Mouse (Mus musculus) limb, embryonic 12.5 days (tissue): Measurements from ENCODE around the gene Bhlhe23. TPM values are rescaled to one million over a fixed set of nuclear protein-coding genes. Genes with fewer than 3 reads are reported as not detected.

ENCODE experiments used
- ATAC-seq: fragments of 200-750 bp; cut with Nextera tagmentation; 2 replicates; pipeline ENCODE4 v1.8.0; 2017; ENCODE audit warnings: low read depth, moderate TSS enrichment; ENCODE audit not compliant: insufficient number of reproducible peaks, insufficient read depth, low FRiP score, low TSS enrichment
- H3K27ac ChIP-seq: fragments of 300-500 bp; sonication (generic); 2 replicates; pipeline ENCODE4 v1.5.1; 2016; ENCODE audit warnings: mild to moderate bottlenecking, moderate library complexity
- H3K27me3 ChIP-seq: fragments of 300-500 bp; sonication (generic); 2 replicates; pipeline ENCODE4 v1.6.1; 2016; ENCODE audit warnings: mild to moderate bottlenecking, moderate library complexity
- H3K36me3 ChIP-seq: fragments of 300-500 bp; sonication (generic); 2 replicates; pipeline ENCODE4 v1.6.1; 2016; ENCODE audit warnings: mild to moderate bottlenecking, moderate library complexity
- H3K4me1 ChIP-seq: fragments of 300-500 bp; sonication (generic); replicated peaks from 2 replicates; pipeline ENCODE4 v1.6.1; 2016
- H3K4me2 ChIP-seq: fragments of 300-500 bp; sonication (generic); 2 replicates; pipeline ENCODE4 v1.6.1; 2016; ENCODE audit warnings: mild to moderate bottlenecking, moderate library complexity
- H3K4me3 ChIP-seq: fragments of 300-500 bp; sonication (generic); replicated peaks from 2 replicates; pipeline ENCODE4 v1.5.1; 2016; ENCODE audit warnings: mild to moderate bottlenecking
- H3K9ac ChIP-seq: fragments of 300-500 bp; sonication (generic); replicated peaks from 2 replicates; pipeline ENCODE4 v1.6.1; 2016; ENCODE audit warnings: mild to moderate bottlenecking, moderate library complexity
- H3K9me3 ChIP-seq: fragments of 300-500 bp; sonication (generic); 2 replicates; pipeline ENCODE4 v1.6.1; 2016; ENCODE audit warnings: mild to moderate bottlenecking, moderate library complexity
- WGBS: fragments of 180-500 bp; shearing (Covaris S2); methylation state at CpG from one replicate; pipeline ENCODE4 v1.1.7; 2016; 5-methylcytosine and 5-hydroxymethylcytosine counted together
- polyA plus RNA-seq: library from polyadenylated mRNA; unstranded; fragments of >200 nt; fragmentation: Nextera tagmentation; extraction: Ambion mirVana; gene quantifications from 2 replicates; pipeline ENCODE4 v1.2.1, GENCODE M21; 2016

The Bhlhe23 gene
- polyA plus RNA-seq, 1 experiment from 2014 or later = not detected

GRCm38 (mm10) chr2:180796008-180796407 is 19.3 kb upstream of the Bhlhe23 start:
- ATAC-seq = no peak
- 54% methylated on average over 4 of the region's 4 CpGs for WGBS
- Histone ChIP-seq H3K4me1 (no peaks in the 10 kb centered on the region), H3K4me2 (no peak overlapping the region), H3K9me3 (no peaks in the 10 kb centered on the region), H3K27me3 (0 out of 2 replicates have a peak, but pooled peaks cover under 1% of the 10 kb centered on the region), H3K36me3 (no peaks in the 10 kb centered on the region), H3K27ac (no peak overlapping the region), H3K9ac (no peak overlapping the region), H3K4me3 (no peak overlapping the region)

DNA sequence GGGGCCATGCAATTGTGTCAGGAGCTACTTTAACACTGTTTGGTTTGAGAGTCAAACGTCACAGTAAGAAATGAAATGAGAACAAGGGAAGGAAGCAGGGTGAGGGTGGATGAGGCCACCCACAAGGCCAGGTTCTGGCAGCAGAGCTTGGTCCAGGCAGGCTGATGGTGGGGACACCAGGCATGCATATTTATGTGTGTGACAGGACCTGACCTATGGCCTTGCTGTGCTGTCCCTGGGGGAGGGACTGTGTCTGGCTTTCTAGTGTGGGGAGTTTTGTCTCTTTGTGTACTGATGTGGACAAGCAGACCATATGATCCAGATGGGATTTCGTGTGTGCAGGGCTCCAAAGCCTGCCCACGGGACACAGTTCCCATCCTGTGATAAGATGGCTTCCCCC is 18.9 kb upstream of the Bhlhe23 start:
- Histone ChIP-seq H3K27me3 (peaks cover 4% of the 10 kb centered on the region; the same call in 1 of the 2 replicates), H3K4me3 (no peak overlapping the region), H3K9me3 (no peaks in the 10 kb centered on the region), H3K9ac (no peak overlapping the region), H3K36me3 (no peaks in the 10 kb centered on the region), H3K4me2 (no peak overlapping the region), H3K4me1 (no peaks in the 10 kb centered on the region), H3K27ac (no peak overlapping the region)
- no peak for ATAC-seq
- WGBS = 57% methylated on average over 3 of the region's 3 CpGs

- WGBS = 79% methylated on average over 2 of the region's 2 CpGs
- H3K4me1 ChIP-seq = no peaks in the 10 kb centered on the region
- H3K36me3 ChIP-seq = no peaks in the 10 kb centered on the region
- no peak for ATAC-seq
- no peak overlapping the region for H3K9ac ChIP-seq
- H3K4me2 ChIP-seq = no peak overlapping the region
- H3K27me3 ChIP-seq = peaks cover 15% of the 10 kb centered on the region
- H3K9me3 ChIP-seq = no peaks in the 10 kb centered on the region
- H3K27ac ChIP-seq = no peak overlapping the region
- H3K4me3 ChIP-seq = no peak overlapping the region
Measured at GRCm38 (mm10) chr2:180794422-180794821, 17.7 kb upstream of the Bhlhe23 start.

DNA sequence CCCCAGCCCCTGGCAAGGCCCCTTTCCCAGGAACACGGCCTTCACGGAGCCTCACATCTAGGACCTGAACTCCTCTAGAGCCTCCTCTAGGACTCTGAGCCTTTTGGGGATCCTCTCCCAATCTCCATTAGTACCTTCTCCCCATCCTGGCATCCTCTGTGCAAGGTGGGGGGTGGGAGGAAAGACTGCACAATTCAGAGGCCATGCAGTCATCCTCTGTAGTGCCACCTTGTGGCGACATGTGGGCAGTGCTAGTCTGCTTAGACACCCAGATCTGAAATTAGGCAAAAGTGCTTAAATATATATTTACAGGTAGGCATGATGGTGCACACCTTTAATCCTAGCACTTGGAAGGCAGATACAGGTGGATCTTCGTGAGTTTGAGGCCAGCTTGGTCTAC is 15.0 kb upstream of the Bhlhe23 start:
- ATAC-seq = no peak
- H3K27ac ChIP-seq = no peak overlapping the region
- no peaks in the 10 kb centered on the region for H3K9me3 ChIP-seq
- peaks cover 39% of the 10 kb centered on the region for H3K27me3 ChIP-seq
- H3K4me2 ChIP-seq = no peak overlapping the region
- no peak overlapping the region for H3K4me3 ChIP-seq
- H3K9ac ChIP-seq = no peak overlapping the region
- 44% methylated on average over 4 of the region's 4 CpGs for WGBS
- H3K36me3 ChIP-seq = no peaks in the 10 kb centered on the region
- no peaks in the 10 kb centered on the region for H3K4me1 ChIP-seq

- H3K36me3 ChIP-seq = no peaks in the 10 kb centered on the region
- no peak overlapping the region for H3K9ac ChIP-seq
- H3K4me3 ChIP-seq = no peak overlapping the region
- no peak for ATAC-seq
- H3K27ac ChIP-seq = no peak overlapping the region
- no peak overlapping the region for H3K4me2 ChIP-seq
- H3K4me1 ChIP-seq = no peaks in the 10 kb centered on the region
- H3K9me3 ChIP-seq = no peaks in the 10 kb centered on the region
- 18% methylated on average over 6 of the region's 7 CpGs for WGBS
- H3K27me3 ChIP-seq = peaks cover 39% of the 10 kb centered on the region
Measured at GRCm38 (mm10) chr2:180788843-180789242, 12.1 kb upstream of the Bhlhe23 start.

GRCm38 (mm10) chr2:180788386-180788785 is 11.7 kb upstream of the Bhlhe23 start:
- H3K4me2 ChIP-seq = no peak overlapping the region
- 22% methylated on average over 2 of the region's 2 CpGs for WGBS
- no peaks in the 10 kb centered on the region for H3K36me3 ChIP-seq
- no peak for ATAC-seq
- no peaks in the 10 kb centered on the region for H3K9me3 ChIP-seq
- H3K4me3 ChIP-seq = no peak overlapping the region
- H3K27ac ChIP-seq = no peak overlapping the region
- H3K27me3 ChIP-seq = peaks cover 40% of the 10 kb centered on the region
- H3K9ac ChIP-seq = no peak overlapping the region
- no peaks in the 10 kb centered on the region for H3K4me1 ChIP-seq

GRCm38 (mm10) chr2:180787566-180788232 is 11.0 kb upstream of the Bhlhe23 start:
- peaks cover 45% of the 10 kb centered on the region for H3K27me3 ChIP-seq

DNA sequence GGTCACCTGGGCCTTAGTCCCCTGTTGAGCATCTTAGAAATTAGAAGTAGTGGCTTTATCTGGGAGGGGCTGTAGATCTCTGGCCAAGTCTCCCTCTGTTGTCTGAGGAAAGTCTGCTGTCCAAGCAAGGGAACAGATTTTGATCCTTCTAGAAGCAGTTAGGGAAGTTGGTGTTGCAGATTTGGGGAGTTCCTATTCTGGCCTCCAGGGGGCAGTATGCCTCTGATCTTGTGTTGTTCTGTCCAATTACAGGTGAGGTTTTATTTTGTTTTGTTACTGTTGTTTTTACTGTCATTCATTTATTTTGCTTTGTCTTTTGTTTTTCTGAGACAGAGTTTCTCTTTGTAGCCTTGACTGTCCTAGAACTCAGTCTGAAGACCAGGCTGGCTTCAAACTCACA is 10.0 kb upstream of the Bhlhe23 start:
- Histone ChIP-seq H3K27ac (no peak overlapping the region), H3K36me3 (no peaks in the 10 kb centered on the region), H3K4me1 (no peaks in the 10 kb centered on the region), H3K27me3 (peaks cover 50% of the 10 kb centered on the region), H3K9ac (no peak overlapping the region), H3K4me3 (no peak overlapping the region), H3K9me3 (no peaks in the 10 kb centered on the region), H3K4me2 (no peak overlapping the region)
- ATAC-seq = no peak

More at GRCm38 (mm10) chr2:180787566-180788232, 11.0 kb upstream of the Bhlhe23 start:
- Histone ChIP-seq H3K4me2 (no peak overlapping the region), H3K9me3 (no peaks in the 10 kb centered on the region), H3K4me3 (no peak overlapping the region), H3K27ac (no peak overlapping the region), H3K4me1 (no peaks in the 10 kb centered on the region), H3K36me3 (no peaks in the 10 kb centered on the region), H3K9ac (no peak overlapping the region)
- ATAC-seq = no peak
- 72% methylated on average over 13 of the region's 13 CpGs for WGBS

GRCm38 (mm10) chr2:180780282-180780681 is 3.6 kb upstream of the Bhlhe23 start:
- peaks cover 72% of the 10 kb centered on the region for H3K27me3 ChIP-seq

GRCm38 (mm10) chr2:180779226-180780104 is 2.8 kb upstream of the Bhlhe23 start:
- H3K4me2 ChIP-seq = no peak overlapping the region
- peaks cover 77% of the 10 kb centered on the region for H3K27me3 ChIP-seq
- H3K27ac ChIP-seq = no peak overlapping the region
- peaks cover 8% of the 10 kb centered on the region; the same call in 1 of the 2 replicates for H3K4me1 ChIP-seq
- no peaks in the 10 kb centered on the region for H3K9me3 ChIP-seq
- no peak overlapping the region for H3K4me3 ChIP-seq
- no peaks in the 10 kb centered on the region for H3K36me3 ChIP-seq
- no peak overlapping the region for H3K9ac ChIP-seq
- WGBS = 25% methylated on average over 12 of the region's 12 CpGs
- no peak for ATAC-seq

More at GRCm38 (mm10) chr2:180780282-180780681, 3.6 kb upstream of the Bhlhe23 start:
- H3K4me3 ChIP-seq = no peak overlapping the region
- H3K36me3 ChIP-seq = no peaks in the 10 kb centered on the region
- no peak overlapping the region for H3K27ac ChIP-seq
- H3K4me2 ChIP-seq = no peak overlapping the region
- H3K9me3 ChIP-seq = no peaks in the 10 kb centered on the region
- 10% methylated on average over 2 of the region's 2 CpGs for WGBS
- peaks cover 8% of the 10 kb centered on the region; the same call in 1 of the 2 replicates for H3K4me1 ChIP-seq
- no peak for ATAC-seq
- no peak overlapping the region for H3K9ac ChIP-seq

DNA sequence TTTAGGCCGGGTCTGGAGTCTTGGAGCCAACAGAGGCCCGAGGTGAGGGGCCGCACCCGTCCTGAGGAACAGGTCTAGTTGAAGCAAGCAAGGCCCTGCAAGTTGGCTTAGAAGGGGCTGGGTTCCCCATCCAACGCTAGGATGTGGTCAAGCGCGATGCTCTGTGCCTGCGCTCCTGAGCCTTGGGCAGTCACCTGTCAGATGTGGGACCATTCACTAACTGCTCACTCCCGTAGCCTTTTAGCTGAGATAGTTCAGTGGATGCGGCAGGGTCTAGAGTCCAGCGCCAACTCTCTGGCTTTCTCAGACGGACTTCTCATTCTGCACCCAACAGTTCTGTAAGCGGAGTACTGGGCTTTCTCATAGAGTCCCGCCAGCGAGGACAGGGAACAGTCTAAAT is 1.1 kb downstream of the Bhlhe23 start:
- H3K4me2 ChIP-seq = no peak overlapping the region
- H3K27ac ChIP-seq = no peak overlapping the region
- H3K4me1 ChIP-seq = peaks cover 8% of the 10 kb centered on the region; the same call in 1 of the 2 replicates
- no peaks in the 10 kb centered on the region for H3K36me3 ChIP-seq
- ATAC-seq = no peak
- WGBS = 3% methylated on average over 15 of the region's 15 CpGs
- peaks cover 93% of the 10 kb centered on the region for H3K27me3 ChIP-seq
- no peak overlapping the region for H3K4me3 ChIP-seq
- no peak overlapping the region for H3K9ac ChIP-seq
- H3K9me3 ChIP-seq = no peaks in the 10 kb centered on the region
